Mouse (Mus musculus): ENCODE results near the gene Creb1.

The Creb1 gene

GRCm38 (mm10) chr1:64532589-64533470 is at the start of gene Creb1:
Gene Creb1 (plus strand): TSS chr1:64532645.
- peak; percentile 93 to 95 for DNase-seq (ENCODE audit: low read depth in 1 of 2, low spot score in 2 of 2)

GRCm38 (mm10) chr1:64488521-64489029 is 43.9 kb upstream of the Creb1 start:
- no peak for DNase-seq (ENCODE audit: low read depth in 1 of 2, low spot score in 2 of 2)

- DNase-seq (ENCODE audit: low read depth in 1 of 2, low spot score in 2 of 2), result no peak
These were observed 35.6 kb upstream of the Creb1 start for GRCm38 (mm10) chr1:64496803-64497202.

GRCm38 (mm10) chr1:64501382-64502140 is 30.9 kb upstream of the Creb1 start:
- no peak for DNase-seq (ENCODE audit: low read depth in 1 of 2, low spot score in 2 of 2)

- no peak for DNase-seq (ENCODE audit: low read depth in 1 of 2, low spot score in 2 of 2)
These were observed 23.9 kb upstream of the Creb1 start for GRCm38 (mm10) chr1:64508479-64509096.

GRCm38 (mm10) chr1:64509678-64510077 is 22.8 kb upstream of the Creb1 start:
- DNase-seq (ENCODE audit: low read depth in 1 of 2, low spot score in 2 of 2), result no peak

GRCm38 (mm10) chr1:64514184-64514583 is 18.3 kb upstream of the Creb1 start:
- no peak for DNase-seq (ENCODE audit: low read depth in 1 of 2, low spot score in 2 of 2)

- no peak for DNase-seq (ENCODE audit: low read depth in 1 of 2, low spot score in 2 of 2)
These were observed 15.9 kb upstream of the Creb1 start for GRCm38 (mm10) chr1:64516593-64516992.

- no peak for DNase-seq (ENCODE audit: low read depth in 1 of 2, low spot score in 2 of 2)
These were observed 14.0 kb upstream of the Creb1 start for GRCm38 (mm10) chr1:64518480-64518879.

GRCm38 (mm10) chr1:64519345-64519744 is 13.1 kb upstream of the Creb1 start:
- no peak for DNase-seq (ENCODE audit: low read depth in 1 of 2, low spot score in 2 of 2)

- DNase-seq (ENCODE audit: low read depth in 1 of 2, low spot score in 2 of 2), result no peak
These were observed 12.5 kb upstream of the Creb1 start for GRCm38 (mm10) chr1:64519901-64520300.

- DNase-seq (ENCODE audit: low read depth in 1 of 2, low spot score in 2 of 2), result no peak
These were observed 10.7 kb upstream of the Creb1 start for GRCm38 (mm10) chr1:64521734-64522133.

- DNase-seq (ENCODE audit: low read depth in 1 of 2, low spot score in 2 of 2), result no peak
These were observed 9.8 kb upstream of the Creb1 start for GRCm38 (mm10) chr1:64522637-64523036.

GRCm38 (mm10) chr1:64523117-64523516 is 9.3 kb upstream of the Creb1 start:
- no peak for DNase-seq (ENCODE audit: low read depth in 1 of 2, low spot score in 2 of 2)

- no peak for DNase-seq (ENCODE audit: low read depth in 1 of 2, low spot score in 2 of 2)
These were observed 7.8 kb upstream of the Creb1 start for GRCm38 (mm10) chr1:64524661-64525060.

GRCm38 (mm10) chr1:64527626-64528025 is 4.8 kb upstream of the Creb1 start:
- DNase-seq (ENCODE audit: low read depth in 1 of 2, low spot score in 2 of 2), result no peak

GRCm38 (mm10) chr1:64529781-64530315 is 2.6 kb upstream of the Creb1 start:
- no peak for DNase-seq (ENCODE audit: low read depth in 1 of 2, low spot score in 2 of 2)

GRCm38 (mm10) chr1:64531548-64531947 is 897 bp upstream of the Creb1 start:
- DNase-seq (ENCODE audit: low read depth in 1 of 2, low spot score in 2 of 2), result no peak

GRCm38 (mm10) chr1:64532067-64532523 is 350 bp upstream of the Creb1 start:
- DNase-seq (ENCODE audit: low read depth in 1 of 2, low spot score in 2 of 2), result no peak

GRCm38 (mm10) chr1:64533471-64534443 is 1.3 kb downstream of the Creb1 start:
- DNase-seq (ENCODE audit: low read depth in 1 of 2, low spot score in 2 of 2), result peak in 1 of 2 experiments; percentile 29
